Mouse (Mus musculus) CH12.LX (cell line): ENCODE results near the gene Tcf25.

Source experiments
- CTCF ChIP-seq, 2 experiments: IDR thresholded peaks in 1 of 2; conservative IDR thresholded peaks in 1 of 2; 2 replicates each; pipeline ENCODE4 v1.5.1; 2011 to 2012; ENCODE audit warnings: low read depth in 2 of 2, low read length in 2 of 2, improper control_type of control experiment in 1 of 2, inconsistent platforms in 1 of 2, mild to moderate bottlenecking in 1 of 2, moderate library complexity in 1 of 2
- POLR2A ChIP-seq: IDR thresholded peaks from 2 replicates; pipeline ENCODE4 v1.6.1; 2011; ENCODE audit warnings: low read depth, mild to moderate bottlenecking, improper control_type of control experiment, low read length
- ZNF384 ChIP-seq: IDR thresholded peaks from 2 replicates; pipeline ENCODE4 v1.6.1; 2012; ENCODE audit warnings: low read depth, low read length, improper control_type of control experiment, inconsistent platforms

DNA sequence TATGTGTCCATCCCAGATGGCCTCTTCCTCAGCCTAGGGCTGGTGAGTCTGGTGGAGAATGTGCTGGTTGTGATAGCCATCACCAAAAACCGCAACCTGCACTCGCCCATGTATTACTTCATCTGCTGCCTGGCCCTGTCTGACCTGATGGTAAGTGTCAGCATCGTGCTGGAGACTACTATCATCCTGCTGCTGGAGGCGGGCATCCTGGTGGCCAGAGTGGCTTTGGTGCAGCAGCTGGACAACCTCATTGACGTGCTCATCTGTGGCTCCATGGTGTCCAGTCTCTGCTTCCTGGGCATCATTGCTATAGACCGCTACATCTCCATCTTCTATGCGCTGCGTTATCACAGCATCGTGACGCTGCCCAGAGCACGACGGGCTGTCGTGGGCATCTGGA lies 34.1 kb downstream of the Tcf25 start:
- TF ChIP-seq CTCF (conservative IDR thresholded peaks at IDR 0.05 in 1 of 2, IDR thresholded peaks at IDR 0.05 in 1 of 2; ENCODE audit: low read depth in 2 of 2, low read length in 2 of 2): no peak
- no peak for TF ChIP-seq POLR2A
- TF ChIP-seq ZNF384: no peak
